Mouse (Mus musculus): ENCODE data around the gene Ripply2. TPM values are rescaled to one million over a fixed set of nuclear protein-coding genes. Genes with fewer than 3 reads are reported as not detected.
"Not testable (repeated sequence)": the region's sequence is repeated elsewhere in the genome, so short reads cannot be mapped to it uniquely, and the experiment has no call there.

The Ripply2 gene
- 1 to 10 TPM; 1.4 to 3.0 (median 2.0) TPM for total RNA-seq (2022)

DNA sequence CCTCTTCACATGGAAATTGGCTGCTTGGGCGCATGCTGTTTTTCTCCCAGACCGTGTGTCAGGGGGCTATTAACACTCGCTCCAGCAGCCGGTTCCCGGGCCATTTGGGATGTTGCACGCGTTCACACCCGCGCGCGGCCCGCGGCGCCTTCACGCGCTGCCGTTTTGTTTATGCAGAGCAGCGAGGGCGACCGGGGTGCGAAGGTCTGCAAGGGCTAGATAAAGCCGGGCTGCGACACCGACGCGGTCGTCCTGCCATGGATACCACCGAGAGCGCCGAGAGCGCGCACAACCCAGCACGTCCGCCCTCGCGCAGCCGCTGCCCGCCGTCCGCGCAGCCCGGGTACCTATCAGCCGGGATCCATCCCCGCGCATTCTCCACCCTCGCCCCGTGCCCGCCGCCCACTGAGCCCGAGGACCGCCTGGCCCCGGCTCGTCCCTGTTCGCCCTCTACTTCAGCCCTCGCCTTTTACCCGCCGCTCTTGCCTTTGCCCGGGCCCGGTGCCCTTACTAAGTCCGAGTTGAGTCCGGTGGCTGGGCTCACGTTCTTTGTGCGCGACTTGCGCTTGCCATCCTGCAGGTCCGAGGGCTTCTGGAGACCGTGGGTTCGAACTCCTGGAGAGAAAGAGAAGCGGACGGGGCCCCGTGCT, at the start of gene Ripply2:
Gene Ripply2 (plus strand): TSS at position 250 of the 650 bp plus-strand sequence.
- DNase-seq: no peak

DNA sequence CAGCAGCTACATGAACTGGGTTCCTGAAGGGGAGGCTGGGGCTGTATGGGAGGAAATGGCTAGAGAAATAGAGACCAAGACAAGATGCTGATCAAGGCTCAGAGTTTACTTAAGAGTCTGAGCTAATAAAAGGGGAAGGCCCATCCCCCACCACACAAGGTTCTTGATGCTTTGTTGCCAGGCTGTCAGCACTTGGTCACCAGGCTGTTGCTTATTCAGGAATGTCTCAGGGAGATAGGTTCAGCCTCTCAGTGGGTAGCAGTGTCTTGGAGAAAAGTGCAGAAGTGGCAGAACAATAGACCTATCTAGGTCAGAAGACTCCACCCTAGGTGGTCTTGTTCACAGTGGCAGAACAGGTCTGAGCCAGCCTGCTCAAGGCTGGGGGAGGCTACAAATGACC, 42.9 kb upstream of the Ripply2 start:
- DNase-seq: not testable (repeated sequence)

DNA sequence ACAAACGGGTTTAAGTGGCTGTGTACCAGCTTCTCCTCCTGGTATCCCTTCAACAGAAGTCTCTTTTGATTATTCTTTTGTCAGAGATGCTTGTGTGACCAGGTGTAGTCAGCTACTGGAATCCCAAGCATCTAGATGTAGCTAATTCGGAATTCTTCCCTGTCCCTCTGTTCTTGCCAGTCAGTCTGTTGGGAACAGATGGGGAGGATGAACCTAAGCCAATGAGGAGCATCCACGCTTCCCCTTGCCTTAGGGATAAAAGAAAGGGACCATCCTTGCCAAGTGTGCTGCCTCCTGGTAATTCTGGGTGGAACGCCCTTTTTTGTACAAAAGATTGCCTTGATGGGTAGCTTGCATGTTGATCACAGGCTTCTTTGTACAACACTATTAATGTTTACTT, 41.8 kb upstream of the Ripply2 start:
- DNase-seq: no peak

DNA sequence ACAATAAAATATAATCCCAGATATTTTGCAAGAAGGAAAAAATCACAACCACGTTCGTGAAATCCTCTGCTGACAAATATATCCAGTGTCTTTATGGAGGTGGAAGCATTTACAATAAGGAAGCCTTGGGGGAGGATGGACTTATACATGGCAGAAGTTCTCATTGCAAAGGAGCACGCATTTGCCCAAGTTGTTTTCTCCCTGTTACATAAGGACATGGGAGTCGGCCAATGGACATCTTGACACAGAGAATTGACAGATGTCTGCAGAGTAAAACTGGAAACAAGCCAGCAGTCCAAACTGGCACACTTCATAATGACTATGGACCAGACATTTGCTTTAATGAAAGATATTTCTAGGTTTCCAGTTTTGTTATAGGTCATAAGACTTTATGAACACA, 38.4 kb upstream of the Ripply2 start:
- DNase-seq: no peak

DNA sequence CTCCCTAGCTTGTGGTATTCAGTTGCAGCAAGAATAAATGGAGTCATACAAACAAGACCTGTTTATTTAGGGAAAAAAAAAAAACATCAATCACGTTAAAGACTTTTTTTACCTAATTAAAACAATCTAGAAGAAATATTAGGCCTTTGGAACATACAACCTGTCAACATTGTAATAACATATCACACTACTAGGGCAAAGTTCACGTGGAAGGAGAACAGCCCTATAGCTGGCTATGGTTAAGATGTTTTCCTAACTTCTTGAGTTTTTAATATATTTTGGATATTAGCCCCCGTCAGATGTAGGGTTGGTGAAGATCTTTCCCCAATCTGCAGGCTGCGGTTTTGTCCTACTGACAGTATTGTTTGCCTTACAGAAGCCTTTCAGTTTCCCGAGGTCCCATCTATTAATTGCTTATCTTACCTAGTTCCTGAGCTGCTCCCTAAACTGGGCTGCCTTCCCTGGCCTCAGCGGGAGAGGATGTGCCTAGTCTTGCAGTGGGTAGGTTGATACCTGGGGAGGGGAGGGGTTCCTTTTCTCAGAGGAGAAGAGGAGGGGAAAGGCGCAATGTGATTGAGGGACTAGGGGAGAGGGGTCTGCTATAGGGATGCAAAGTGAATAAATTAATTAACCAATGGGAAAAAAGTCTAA, 37.0 kb upstream of the Ripply2 start:
- no peak for DNase-seq

DNA sequence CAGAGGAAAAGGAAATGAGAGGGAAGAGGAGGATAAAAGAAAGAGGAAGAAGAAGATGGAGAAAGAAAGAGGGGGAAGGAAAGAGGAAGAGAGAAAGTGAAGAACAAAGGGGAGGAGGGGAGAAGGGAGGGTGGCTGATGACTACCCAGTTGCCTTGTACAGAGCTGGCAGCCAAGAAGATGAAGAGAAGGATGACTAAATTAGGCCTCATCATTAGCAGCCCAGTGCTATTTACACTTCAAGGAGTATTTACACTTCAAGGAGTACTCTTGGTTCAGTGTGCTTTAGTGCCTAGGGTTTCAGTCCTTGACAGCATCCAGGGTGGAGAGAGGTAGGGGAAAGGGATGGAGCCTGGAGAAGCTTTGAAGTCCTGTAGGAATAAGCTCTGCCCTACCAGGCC, 35.3 kb upstream of the Ripply2 start:
- DNase-seq: no peak

DNA sequence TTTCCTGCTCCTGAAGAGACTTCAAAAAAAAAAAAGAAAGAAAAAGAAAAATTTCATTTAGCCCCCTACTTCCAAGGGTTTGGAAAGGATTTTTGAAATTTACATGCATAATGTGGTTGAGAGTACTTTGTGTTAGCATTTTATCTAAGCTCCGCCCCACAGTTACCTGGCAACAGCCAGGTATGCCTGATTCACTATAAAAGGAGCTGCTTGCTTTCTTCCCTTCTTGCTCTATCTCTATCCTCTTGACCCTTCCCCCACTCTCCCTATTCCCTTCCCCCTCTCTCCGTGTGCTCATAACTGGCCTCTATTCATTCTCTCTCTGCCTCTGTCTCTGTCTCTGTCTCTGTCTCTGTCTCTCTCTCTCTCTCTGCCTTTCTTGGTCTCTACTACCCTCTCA, 34.4 kb upstream of the Ripply2 start:
- DNase-seq: no peak

DNA sequence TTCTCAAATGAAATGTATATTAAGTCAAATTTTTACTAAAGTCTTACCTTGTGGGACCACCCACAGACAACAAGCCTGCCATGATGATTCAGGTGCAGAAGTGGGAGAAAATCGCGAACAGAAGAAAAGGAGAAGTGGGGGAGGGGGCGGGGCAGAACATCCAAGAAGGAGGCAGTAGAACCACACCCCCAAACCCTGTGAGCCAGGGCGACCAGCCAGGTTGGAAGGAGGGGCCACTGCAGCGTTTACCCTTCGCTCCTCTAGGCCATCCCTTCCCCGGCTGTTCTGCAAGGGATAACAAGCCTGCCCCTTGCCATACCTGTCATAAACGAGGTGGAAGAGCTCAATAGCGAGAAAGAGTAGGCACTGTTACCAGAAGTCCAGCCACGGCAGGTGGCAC, 33.8 kb upstream of the Ripply2 start:
- DNase-seq: no peak

DNA sequence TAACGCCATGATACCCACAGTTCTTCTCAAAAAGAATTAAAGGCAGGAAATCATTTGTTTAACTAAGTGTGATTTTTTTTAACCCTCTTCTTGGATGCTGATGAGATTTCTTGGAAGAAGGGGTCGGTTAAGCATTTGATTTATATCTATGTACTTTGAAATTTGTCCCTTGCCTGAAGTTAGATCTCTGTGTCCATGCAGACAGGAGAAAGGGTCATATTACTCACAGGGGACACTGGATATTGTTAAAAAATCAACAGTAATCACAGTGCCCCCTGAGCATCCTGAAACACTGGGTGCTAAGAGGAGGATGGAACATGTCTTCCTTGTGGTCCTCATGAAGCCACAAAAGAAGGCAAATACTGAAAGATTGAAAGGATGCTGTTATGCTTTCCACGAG, 30.8 kb upstream of the Ripply2 start:
- no peak for DNase-seq

DNA sequence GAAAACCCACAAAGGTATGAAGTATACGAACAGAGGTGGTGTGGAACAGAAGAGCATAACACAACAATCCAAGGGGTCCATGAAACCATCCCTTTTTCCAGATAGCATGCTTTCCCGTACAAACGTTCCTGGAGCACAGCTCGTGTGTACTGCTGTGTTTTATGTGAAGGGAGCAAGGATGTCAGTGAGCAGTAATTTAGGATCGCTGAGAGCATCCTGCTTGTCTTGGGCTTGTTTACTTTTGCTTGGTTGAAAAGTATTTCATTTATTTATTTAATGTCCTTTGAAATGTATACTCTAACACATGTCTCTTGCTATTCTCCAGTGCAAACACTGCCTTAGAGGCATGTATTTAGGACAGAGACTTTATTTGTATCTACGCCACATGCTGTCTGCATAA, 30.2 kb upstream of the Ripply2 start:
- no peak for DNase-seq

DNA sequence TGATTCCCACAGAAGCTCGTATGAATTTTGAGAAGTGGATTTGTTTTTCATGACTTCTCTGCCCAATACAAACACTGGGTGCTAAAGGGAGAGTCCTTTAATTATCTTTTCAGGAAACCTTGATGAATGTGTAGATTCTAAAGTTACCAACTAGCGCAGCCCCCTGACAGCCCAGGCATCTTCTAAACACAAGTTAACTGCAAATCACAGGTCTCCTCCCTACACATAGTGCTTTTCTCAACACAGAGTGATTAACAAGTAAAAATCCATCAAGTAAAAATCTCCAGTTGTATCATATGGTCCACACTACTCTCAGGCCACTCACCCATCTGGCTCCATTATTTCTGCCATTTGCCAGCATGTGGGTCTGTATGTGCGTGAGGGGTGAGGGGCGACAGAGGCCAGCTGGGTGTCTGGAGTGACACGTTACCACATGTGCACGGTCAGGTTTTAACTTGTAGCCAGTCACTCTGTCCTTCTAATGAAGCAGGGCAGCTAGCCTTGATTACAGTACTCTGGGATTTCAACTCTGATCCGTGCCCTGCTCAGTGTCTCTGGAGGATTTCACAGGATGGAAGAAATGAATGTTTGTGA, 28.5 kb upstream of the Ripply2 start:
- DNase-seq: no peak

DNA sequence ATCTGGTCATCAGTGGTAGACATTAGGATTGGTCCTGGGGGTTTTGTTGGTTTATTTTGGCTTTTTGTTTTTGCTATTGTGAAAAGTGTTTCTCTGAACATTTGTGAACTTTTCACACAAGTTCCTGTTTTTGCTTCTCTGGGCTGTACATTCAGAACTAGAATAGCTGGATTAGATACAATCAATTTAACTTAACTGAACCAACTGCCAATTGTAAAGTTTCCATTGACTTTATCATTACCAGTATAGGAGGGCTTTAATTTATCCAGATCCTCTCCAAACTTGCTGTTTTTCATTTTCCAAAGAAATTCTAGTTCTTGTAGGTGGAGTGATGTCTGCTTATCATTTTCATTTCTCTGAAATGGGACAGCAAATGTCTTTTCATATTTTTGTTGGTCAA, 25.5 kb upstream of the Ripply2 start:
- no peak for DNase-seq

DNA sequence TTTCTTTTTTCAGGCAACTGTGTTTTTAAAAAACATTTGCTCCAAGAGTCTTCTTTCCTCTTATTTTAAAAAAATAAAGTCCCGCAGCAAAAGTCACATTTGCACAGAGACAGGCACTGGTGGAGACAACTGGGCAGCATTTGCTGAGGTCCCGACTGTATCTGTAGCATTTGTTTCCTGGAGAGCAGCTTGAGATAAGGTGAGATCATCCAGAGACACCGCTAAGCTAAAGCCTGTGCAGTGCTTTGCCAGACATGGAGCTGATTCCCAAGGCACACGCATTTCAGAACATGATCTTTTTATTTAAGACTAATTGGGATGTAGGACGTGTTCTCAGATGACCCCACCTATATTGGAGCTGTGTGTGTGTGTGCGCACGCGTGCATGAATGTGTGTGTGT, 23.6 kb upstream of the Ripply2 start:
- no peak for DNase-seq

DNA sequence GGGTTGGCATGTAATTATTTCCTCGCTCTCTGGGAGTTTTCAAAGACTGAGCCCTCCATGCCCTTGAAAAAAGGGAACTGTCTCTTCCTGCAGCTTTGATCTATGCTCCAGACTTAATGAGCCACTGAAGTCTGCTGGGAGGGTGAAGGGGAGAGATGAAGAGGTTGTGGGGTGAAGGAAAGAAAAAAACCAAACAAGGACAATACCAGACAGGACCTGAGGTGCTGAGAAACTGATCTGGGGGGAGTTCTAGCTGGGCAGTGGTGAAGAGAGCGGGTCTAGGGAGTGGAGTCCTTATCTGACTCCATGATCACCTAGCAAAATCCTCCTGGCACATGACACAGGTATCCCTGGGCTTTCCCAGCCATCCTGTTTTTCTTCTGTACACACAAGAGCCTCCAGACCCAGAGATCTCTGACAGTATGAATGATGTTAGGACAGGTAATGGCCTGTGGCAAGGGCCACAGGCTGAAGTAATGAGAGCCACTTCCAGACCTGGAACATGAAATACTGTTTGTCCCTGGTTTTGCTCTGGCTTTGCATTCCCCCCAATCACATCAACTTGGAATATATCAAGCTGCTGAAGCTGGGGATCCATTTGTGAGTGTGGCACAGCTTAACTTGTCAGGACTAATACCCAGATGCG, 18.2 kb upstream of the Ripply2 start:
- no peak for DNase-seq

DNA sequence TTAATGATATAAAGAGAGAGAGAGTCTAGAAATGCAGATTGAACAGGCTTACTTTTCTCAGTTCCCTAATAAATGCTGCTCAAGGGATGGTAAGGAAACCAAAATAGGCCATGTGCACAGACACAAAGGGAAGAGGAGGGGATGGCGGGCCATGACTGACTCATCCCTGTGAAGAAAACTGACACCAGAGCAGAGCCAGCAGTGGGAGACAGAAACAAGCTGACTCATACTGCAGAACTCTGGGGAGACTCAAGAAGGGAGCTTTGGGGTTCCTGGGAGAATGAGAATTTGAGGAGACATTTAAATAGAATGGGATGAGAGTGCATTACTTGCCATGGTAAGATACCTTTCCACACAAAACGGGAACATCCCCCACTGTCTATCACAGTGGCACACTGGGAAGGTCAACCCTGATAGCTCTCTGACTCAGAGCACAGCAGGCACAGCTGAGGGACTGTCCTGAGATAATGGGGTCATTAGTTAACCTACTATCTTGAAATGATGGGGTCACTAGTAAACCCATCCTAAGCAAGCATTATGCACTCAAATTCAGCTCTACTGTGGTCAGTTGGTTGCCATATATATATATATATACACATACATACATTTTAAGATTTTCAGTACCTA, 15.3 kb upstream of the Ripply2 start:
- peak; percentile 56 for DNase-seq

DNA sequence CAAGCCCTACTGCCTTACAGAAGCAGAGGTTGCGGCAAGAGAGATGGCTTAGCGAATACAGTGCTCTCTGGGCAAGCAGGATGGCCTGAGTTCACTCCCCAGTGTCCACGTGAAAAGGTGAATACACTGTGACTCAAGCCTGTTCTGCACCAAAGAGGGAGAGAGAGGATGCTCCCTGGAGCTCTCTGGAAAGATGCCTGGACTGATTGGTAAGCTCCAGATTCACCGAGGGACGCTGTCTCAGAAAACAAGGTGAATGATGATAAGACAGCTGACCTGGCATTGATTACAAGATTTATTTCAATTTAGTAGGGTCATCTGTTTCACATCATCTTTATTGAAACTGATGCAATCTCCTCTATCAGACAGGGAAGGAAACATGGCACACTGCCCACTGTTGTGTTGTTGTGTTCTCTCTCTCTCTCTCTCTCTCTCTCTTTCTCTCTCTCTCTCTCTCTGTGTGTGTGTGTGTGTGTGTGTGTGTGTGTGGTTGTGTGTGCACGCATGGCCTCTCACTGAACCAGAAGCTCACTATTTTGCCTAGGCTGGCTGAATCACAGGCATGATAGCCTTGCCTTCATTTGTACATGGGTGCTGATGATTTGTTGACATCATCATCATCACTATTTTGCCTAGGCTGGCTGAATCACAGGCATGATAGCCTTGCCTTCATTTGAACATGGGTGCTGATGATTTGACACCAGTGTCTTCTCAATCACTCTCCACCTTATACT, 10.5 kb upstream of the Ripply2 start:
- no peak for DNase-seq

DNA sequence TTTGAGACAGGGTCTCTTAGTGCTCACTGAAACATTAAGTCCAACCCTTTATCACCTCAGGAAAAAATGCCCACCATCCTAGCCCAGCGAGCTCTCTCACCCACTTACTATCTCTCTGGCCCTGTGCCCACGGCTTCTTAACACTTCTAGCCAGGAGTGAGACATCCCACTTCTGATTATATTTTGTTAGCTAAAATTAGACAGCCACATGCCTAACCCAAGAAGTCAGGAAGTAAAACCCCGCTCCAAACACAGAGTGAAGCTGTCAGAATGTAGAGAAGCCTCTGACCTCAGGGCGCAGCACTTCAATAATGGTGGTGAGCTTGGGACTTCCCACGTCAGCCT, 9.9 kb upstream of the Ripply2 start:
- no peak for DNase-seq

DNA sequence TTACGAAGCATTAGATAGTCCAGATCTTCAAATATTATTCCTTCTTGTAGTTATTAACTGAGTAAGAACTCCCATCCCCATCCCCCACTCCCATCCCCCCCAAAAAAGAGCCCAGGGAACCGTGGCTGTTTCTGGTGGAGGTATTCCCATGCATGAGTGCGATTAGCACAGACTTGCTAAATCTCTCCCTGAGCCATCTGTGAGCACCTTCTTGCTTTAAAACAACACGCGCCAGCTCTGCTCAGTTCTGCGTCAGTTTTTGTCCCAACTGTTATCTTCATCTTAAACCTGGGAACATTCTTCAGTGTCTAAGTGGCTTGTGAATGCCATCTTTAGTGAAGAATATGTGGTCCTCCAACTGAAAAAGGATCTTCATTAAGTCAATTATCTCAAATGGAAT, 6.8 kb upstream of the Ripply2 start:
- no peak for DNase-seq

DNA sequence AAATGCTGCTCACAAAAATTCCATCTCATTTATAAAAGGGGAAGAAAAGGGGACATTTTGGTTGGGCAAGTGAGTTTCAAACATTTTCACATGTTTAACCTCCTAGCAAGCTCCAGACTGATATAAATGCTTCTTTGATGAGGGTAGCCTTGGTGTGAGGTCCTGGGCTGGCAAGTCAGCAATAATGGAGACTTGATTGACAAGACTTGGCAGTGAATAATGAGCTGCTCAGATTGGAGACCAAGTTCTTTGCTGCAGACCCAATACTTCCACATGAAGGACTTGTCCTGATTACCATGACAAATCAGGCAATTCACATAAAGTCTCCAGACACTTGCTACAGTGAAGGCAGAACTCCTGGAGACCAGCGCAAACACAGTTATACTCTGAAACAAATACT, 6.4 kb upstream of the Ripply2 start:
- DNase-seq: no peak

DNA sequence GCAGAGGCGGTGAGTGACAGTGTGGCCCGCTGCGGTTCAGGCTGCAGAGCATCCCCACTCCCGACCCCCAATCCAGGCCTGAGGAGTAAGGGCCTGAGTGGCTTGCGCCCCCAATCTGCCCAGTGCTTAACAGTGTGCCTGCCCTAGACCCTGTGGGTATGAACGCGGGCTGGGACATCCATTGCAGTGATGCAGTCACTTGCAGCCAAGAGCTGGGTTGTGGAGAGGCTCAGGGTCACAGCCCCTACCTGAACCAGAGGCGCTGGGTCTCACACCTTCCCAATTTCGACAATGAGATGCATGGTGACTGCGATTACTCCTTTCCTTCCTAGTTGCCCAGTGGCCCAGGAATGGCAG, 579 bp downstream of the Ripply2 start:
- DNase-seq: no peak

DNA sequence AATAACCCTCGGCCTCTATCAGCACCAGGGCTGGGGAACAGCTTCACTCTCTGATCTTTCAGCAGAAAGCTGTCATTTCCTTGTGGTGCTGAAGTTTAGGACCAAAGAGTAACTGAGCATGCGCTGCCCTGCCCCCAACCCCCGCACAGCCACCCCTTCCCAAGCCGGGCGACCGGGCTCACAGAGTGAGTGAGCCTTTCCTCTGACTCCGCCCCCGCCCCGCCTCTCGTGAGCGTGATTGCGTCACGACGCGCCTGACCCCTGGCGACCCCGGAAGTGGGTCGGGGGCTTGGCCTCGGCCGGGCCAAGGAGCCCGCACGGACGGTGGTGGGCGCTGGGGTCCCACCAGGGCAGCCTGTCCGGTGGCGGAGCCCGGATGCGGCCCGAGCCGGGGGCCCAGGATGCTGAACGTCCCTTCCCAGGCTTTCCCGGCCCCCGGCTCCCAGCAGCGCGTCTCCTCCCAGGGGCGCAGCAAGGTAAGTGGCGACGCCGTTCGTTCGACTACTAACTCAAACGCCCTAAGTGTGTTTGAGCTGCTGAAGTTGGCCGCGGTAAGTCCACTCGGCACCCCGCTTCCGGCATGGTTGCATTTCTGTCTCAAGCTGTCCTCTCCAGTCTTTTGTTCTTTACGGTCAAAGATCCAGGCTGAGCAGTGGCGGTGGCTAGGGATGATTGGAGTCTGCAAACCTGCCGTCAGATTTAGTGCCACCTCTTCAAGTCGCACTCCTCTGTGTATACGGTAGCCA, 6.6 kb downstream of the Ripply2 start, which contains the start of gene Cyb5r4:
Gene Cyb5r4 (plus strand): TSS at position 237 of the 746 bp plus-strand sequence.
- DNase-seq: peak; percentile 91

DNA sequence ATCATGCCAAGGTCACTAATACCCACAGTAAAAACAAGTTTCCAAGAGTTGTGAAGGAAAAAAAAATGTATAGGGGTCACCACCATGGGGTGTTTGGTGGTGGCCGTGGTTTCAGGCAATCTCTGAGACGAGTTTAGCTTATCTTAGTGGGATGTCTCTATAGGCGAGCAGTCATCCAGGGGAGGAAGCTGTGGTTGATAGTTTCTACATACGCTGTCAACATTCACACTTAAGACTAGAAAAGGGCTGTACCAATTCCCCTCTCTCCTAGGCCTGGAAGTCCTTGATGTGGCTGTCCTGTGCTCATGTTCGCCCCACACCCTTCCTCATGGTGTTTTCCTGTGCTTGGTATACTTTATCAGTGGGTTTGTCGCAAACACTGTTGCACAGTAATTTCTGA, 10.4 kb downstream of the Ripply2 start:
- DNase-seq: no peak
